In the genomic region with DNA sequence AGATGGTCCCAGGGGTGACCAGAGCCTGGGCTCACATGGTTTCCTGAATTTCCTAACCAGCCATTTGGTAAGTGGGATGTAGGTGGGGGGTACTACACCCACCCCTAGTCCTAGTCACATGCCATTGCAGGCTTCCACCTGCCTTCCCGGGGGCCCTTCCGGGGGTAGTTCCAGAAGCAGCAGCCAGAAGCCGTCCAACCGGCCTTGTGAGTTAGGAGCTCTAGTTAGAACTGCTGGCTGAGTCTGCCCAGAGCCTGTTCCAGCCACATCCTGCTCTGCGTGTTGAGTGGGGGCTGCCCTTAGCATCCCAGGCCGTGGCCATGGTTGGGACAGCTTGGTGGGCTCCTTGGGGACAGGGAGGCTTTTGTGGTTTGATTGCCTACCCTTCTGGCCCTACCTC, we compare ENCODE assay signal across 13 mouse cellular contexts. TPM values are rescaled to one million over a fixed set of nuclear protein-coding genes. Genes with fewer than 3 reads are reported as not detected.
DNase-seq lines count a peak whose midpoint lies in the region; ATAC-seq and TF ChIP-seq lines count a peak whose summit lies in the region.
"Had no signal": no experiment of that assay in that cellular context is flagged by ENCODE, and none has a peak within 500 bp of the region (broad histone marks: within the 10 kb centered on the region; RNA-seq: fewer than 3 reads in every experiment).

No protein-coding gene starts in this region.

- H3K9ac ChIP-seq in midbrain, embryonic 12.5 days (replicated peaks): no peak overlapping the region
- no peak overlapping the region for H3K9ac ChIP-seq in midbrain, embryonic 15.5 days
- H3K9ac ChIP-seq in intestine, embryonic 16.5 days (ENCODE audit: low read depth, low read length): peak overlapping the region; percentile 53
- H3K9ac ChIP-seq: liver, embryonic 14.5 days had no signal

- DNase-seq in limb, embryonic 10.5 days (ENCODE audit: low spot score): peak; percentile 54
- peak; percentile 53 for DNase-seq in urinary bladder, postnatal 25 days (ENCODE audit: low spot score)
- no peak for DNase-seq in heart, adult 11 months
- no peak for DNase-seq in thymus, adult 2 months
- DNase-seq: adrenal gland, postnatal 25 days; cerebellum, postnatal 36 days had no signal

- H3K27me3 ChIP-seq in midbrain, embryonic 12.5 days: no peaks in the 10 kb centered on the region
- no peaks in the 10 kb centered on the region for H3K27me3 ChIP-seq in midbrain, embryonic 15.5 days (replicated peaks)
- no peaks in the 10 kb centered on the region for H3K27me3 ChIP-seq in intestine, embryonic 16.5 days (replicated peaks; ENCODE audit: control insufficient read depth, insufficient read depth, low read length)
- no peaks in the 10 kb centered on the region for H3K27me3 ChIP-seq in limb, embryonic 10.5 days (ENCODE audit: low read depth, poor library complexity, severe bottlenecking)
- H3K27me3 ChIP-seq in thymus, adult 2 months (ENCODE audit: control insufficient read depth, insufficient read depth, low read length): no peaks in the 10 kb centered on the region

- no peak for TF ChIP-seq POLR2A in thymus, adult 2 months (IDR thresholded peaks at IDR 0.05; ENCODE audit: control insufficient read depth, extremely low read depth, insufficient read depth, low read length, poor library complexity)

- H3K9me3 ChIP-seq in midbrain, embryonic 12.5 days: no peaks in the 10 kb centered on the region
- no peaks in the 10 kb centered on the region for H3K9me3 ChIP-seq in midbrain, embryonic 15.5 days
- no peaks in the 10 kb centered on the region for H3K9me3 ChIP-seq in intestine, embryonic 16.5 days (ENCODE audit: control insufficient read depth, low read length)
- H3K9me3 ChIP-seq in limb, embryonic 10.5 days (replicated peaks): no peaks in the 10 kb centered on the region

- 0 out of 2 replicates have a peak overlapping the region, but pooled peaks have one; percentile 15 for H3K27ac ChIP-seq in midbrain, embryonic 12.5 days (replicated peaks)
- no peak overlapping the region for H3K27ac ChIP-seq in midbrain, embryonic 15.5 days
- H3K27ac ChIP-seq in intestine, embryonic 16.5 days (ENCODE audit: low read length): peak overlapping the region; percentile 39
- H3K27ac ChIP-seq in limb, embryonic 10.5 days: no peak overlapping the region; the same call in 1 of the 2 replicates
- H3K27ac ChIP-seq in thymus, adult 2 months (ENCODE audit: control insufficient read depth, insufficient read depth, low read length): no peak overlapping the region
- H3K27ac ChIP-seq: liver, embryonic 14.5 days had no signal

- H3K4me2 ChIP-seq in midbrain, embryonic 12.5 days (replicated peaks): no peak overlapping the region
- no peak overlapping the region for H3K4me2 ChIP-seq in midbrain, embryonic 15.5 days
- H3K4me2 ChIP-seq in intestine, embryonic 16.5 days (ENCODE audit: low read depth, low read length): peak overlapping the region; percentile 15

- H3K4me1 ChIP-seq in midbrain, embryonic 12.5 days: peaks cover 41% of the 10 kb centered on the region
- peaks cover 24% of the 10 kb centered on the region for H3K4me1 ChIP-seq in midbrain, embryonic 15.5 days
- peaks cover 32% of the 10 kb centered on the region for H3K4me1 ChIP-seq in intestine, embryonic 16.5 days (ENCODE audit: control insufficient read depth, insufficient read depth, low read length)
- H3K4me1 ChIP-seq in limb, embryonic 10.5 days: peaks cover 40% of the 10 kb centered on the region
- H3K4me1 ChIP-seq in thymus, adult 2 months (replicated peaks; ENCODE audit: control insufficient read depth, insufficient read depth, low read length): peaks cover 20% of the 10 kb centered on the region

- 87% methylated on average over 6 of the region's 6 CpGs for WGBS in midbrain, embryonic 12.5 days
- WGBS in midbrain, embryonic 15.5 days: 84% methylated on average over 6 of the region's 6 CpGs
- 45% methylated on average over 6 of the region's 6 CpGs for WGBS in intestine, embryonic 16.5 days
- WGBS in limb, embryonic 10.5 days: 81% methylated on average over 6 of the region's 6 CpGs
- 71% methylated on average over 6 of the region's 6 CpGs for WGBS in thymus, adult 2 months

- H3K36me3 ChIP-seq in midbrain, embryonic 12.5 days: peaks cover 66% of the 10 kb centered on the region
- no peaks in the 10 kb centered on the region for H3K36me3 ChIP-seq in midbrain, embryonic 15.5 days (replicated peaks)
- H3K36me3 ChIP-seq in intestine, embryonic 16.5 days (ENCODE audit: control insufficient read depth, insufficient read depth, low read length): peaks cover 16% of the 10 kb centered on the region; the same call in 1 of the 2 replicates
- peaks cover 86% of the 10 kb centered on the region for H3K36me3 ChIP-seq in limb, embryonic 10.5 days
- H3K36me3 ChIP-seq in thymus, adult 2 months (ENCODE audit: control insufficient read depth, insufficient read depth, low read length): peaks cover 40% of the 10 kb centered on the region

- no peak overlapping the region for H3K4me3 ChIP-seq in midbrain, embryonic 12.5 days
- H3K4me3 ChIP-seq in midbrain, embryonic 15.5 days: no peak overlapping the region
- no peak overlapping the region for H3K4me3 ChIP-seq in intestine, embryonic 16.5 days (ENCODE audit: low read length)
- 0 out of 2 replicates have a peak overlapping the region, but pooled peaks have one; percentile 6 for H3K4me3 ChIP-seq in limb, embryonic 10.5 days
- no peak overlapping the region for H3K4me3 ChIP-seq in thymus, adult 2 months (ENCODE audit: control insufficient read depth, insufficient read depth, low read length)

- ATAC-seq in midbrain, embryonic 12.5 days (ENCODE audit: low FRiP score, low read depth): no peak
- no peak for ATAC-seq in midbrain, embryonic 15.5 days (replicated peaks)
- ATAC-seq in intestine, embryonic 16.5 days: peak; percentile 16; the same call in 1 of the 2 replicates
- no peak for ATAC-seq in erythroblast, adult 5-6 weeks (replicated peaks; ENCODE audit: low FRiP score, poor library complexity, severe bottlenecking)
- ATAC-seq: forebrain, embryonic 16.5 days had no signal

- no peak for TF ChIP-seq CTCF in thymus, adult 2 months (IDR thresholded peaks at IDR 0.05; ENCODE audit: borderline replicate concordance, control insufficient read depth, extremely low read depth, insufficient read depth, low read length, poor library complexity)

RNA-seq across cellular contexts. Expression of a gene that starts 5.0 kb away (rescaled TPM):
- 161 and 166 TPM in 2 replicates for polyA plus RNA-seq in midbrain, embryonic 12.5 days (2016; fragmentation: Nextera tagmentation; extraction: Ambion mirVana)
- polyA plus RNA-seq in midbrain, embryonic 15.5 days (2015; fragmentation: Nextera tagmentation; extraction: Ambion mirVana): 19.2 and 20.8 TPM in 2 replicates
- polyA plus RNA-seq in intestine, embryonic 16.5 days (2015; fragmentation: Nextera tagmentation; extraction: Ambion mirVana): 103 and 114 TPM in 2 replicates
- polyA plus RNA-seq in limb, embryonic 10.5 days (2016; fragmentation: Nextera tagmentation; extraction: Ambion mirVana): 316 and 336 TPM in 2 replicates
- 154 and 258 TPM in 2 replicates for polyA plus RNA-seq in thymus, adult 2 months (2012; rRNA removed)
- 34.4 and 53.7 TPM in 2 replicates for total RNA-seq in erythroblast, adult 5-6 weeks (2015; ENCODE audit: low replicate concordance)
- total RNA-seq in erythroblast, adult 5-6 weeks (2017; ENCODE audit: low replicate concordance): 66.2 and 103 TPM in 2 replicates

RNA-seq across cellular contexts. Expression of a gene that starts 8.0 kb away (rescaled TPM):
- not detected in 2 replicates for polyA plus RNA-seq in midbrain, embryonic 12.5 days (2016; fragmentation: Nextera tagmentation; extraction: Ambion mirVana)
- not detected in 2 replicates for polyA plus RNA-seq in midbrain, embryonic 15.5 days (2015; fragmentation: Nextera tagmentation; extraction: Ambion mirVana)
- not detected in 2 replicates for polyA plus RNA-seq in intestine, embryonic 16.5 days (2015; fragmentation: Nextera tagmentation; extraction: Ambion mirVana)
- not detected in 2 replicates for polyA plus RNA-seq in limb, embryonic 10.5 days (2016; fragmentation: Nextera tagmentation; extraction: Ambion mirVana)
- polyA plus RNA-seq in thymus, adult 2 months (2012; rRNA removed): not detected in 2 replicates
- total RNA-seq in erythroblast, adult 5-6 weeks (2015; ENCODE audit: low replicate concordance): not detected in 2 replicates
- total RNA-seq in erythroblast, adult 5-6 weeks (2017; ENCODE audit: low replicate concordance): not detected in 2 replicates
- total RNA-seq: adrenal gland, postnatal 25 days had no signal
- polyA plus RNA-seq: forebrain, embryonic 16.5 days; large intestine, adult 2 months; liver, embryonic 14.5 days had no signal

RNA-seq across cellular contexts. Expression of a gene that starts 15.4 kb away (rescaled TPM):
- polyA plus RNA-seq in midbrain, embryonic 12.5 days (2016; fragmentation: Nextera tagmentation; extraction: Ambion mirVana): 28.9 and 29.0 TPM in 2 replicates
- 12.0 and 13.3 TPM in 2 replicates for polyA plus RNA-seq in midbrain, embryonic 15.5 days (2015; fragmentation: Nextera tagmentation; extraction: Ambion mirVana)
- 287 and 364 TPM in 2 replicates for polyA plus RNA-seq in intestine, embryonic 16.5 days (2015; fragmentation: Nextera tagmentation; extraction: Ambion mirVana)
- 78.2 and 89.7 TPM in 2 replicates for polyA plus RNA-seq in limb, embryonic 10.5 days (2016; fragmentation: Nextera tagmentation; extraction: Ambion mirVana)
- 29.3 and 33.0 TPM in 2 replicates for polyA plus RNA-seq in thymus, adult 2 months (2012; rRNA removed)
- total RNA-seq in erythroblast, adult 5-6 weeks (2015; ENCODE audit: low replicate concordance): 3.1 and 4.0 TPM in 2 replicates
- 5.4 and 5.9 TPM in 2 replicates for total RNA-seq in erythroblast, adult 5-6 weeks (2017; ENCODE audit: low replicate concordance)

RNA-seq across cellular contexts. Expression of a gene that starts 17.8 kb away (rescaled TPM):
- 75.1 and 80.4 TPM in 2 replicates for polyA plus RNA-seq in midbrain, embryonic 12.5 days (2016; fragmentation: Nextera tagmentation; extraction: Ambion mirVana)
- polyA plus RNA-seq in midbrain, embryonic 15.5 days (2015; fragmentation: Nextera tagmentation; extraction: Ambion mirVana): 86.3 and 86.6 TPM in 2 replicates
- 21.3 and 22.5 TPM in 2 replicates for polyA plus RNA-seq in intestine, embryonic 16.5 days (2015; fragmentation: Nextera tagmentation; extraction: Ambion mirVana)
- polyA plus RNA-seq in limb, embryonic 10.5 days (2016; fragmentation: Nextera tagmentation; extraction: Ambion mirVana): 37.7 and 46.8 TPM in 2 replicates
- polyA plus RNA-seq in thymus, adult 2 months (2012; rRNA removed): 94.1 and 117 TPM in 2 replicates
- 1.7 and 5.0 TPM in 2 replicates for total RNA-seq in erythroblast, adult 5-6 weeks (2015; ENCODE audit: low replicate concordance)
- 2.9 and 3.5 TPM in 2 replicates for total RNA-seq in erythroblast, adult 5-6 weeks (2017; ENCODE audit: low replicate concordance)

RNA-seq across cellular contexts. Expression of a gene that starts 31.5 kb away (rescaled TPM):
- polyA plus RNA-seq in midbrain, embryonic 12.5 days (2016; fragmentation: Nextera tagmentation; extraction: Ambion mirVana): 1.7 TPM in 2 replicates
- polyA plus RNA-seq in midbrain, embryonic 15.5 days (2015; fragmentation: Nextera tagmentation; extraction: Ambion mirVana): 1.2 and 1.5 TPM in 2 replicates
- 16.4 and 19.4 TPM in 2 replicates for polyA plus RNA-seq in intestine, embryonic 16.5 days (2015; fragmentation: Nextera tagmentation; extraction: Ambion mirVana)
- 3.0 TPM in 2 replicates for polyA plus RNA-seq in limb, embryonic 10.5 days (2016; fragmentation: Nextera tagmentation; extraction: Ambion mirVana)
- polyA plus RNA-seq in thymus, adult 2 months (2012; rRNA removed): 21.6 and 23.1 TPM in 2 replicates
- total RNA-seq in erythroblast, adult 5-6 weeks (2015; ENCODE audit: low replicate concordance): 2.5 and 5.0 TPM in 2 replicates
- total RNA-seq in erythroblast, adult 5-6 weeks (2017; ENCODE audit: low replicate concordance): 1.3 and 2.8 TPM in 2 replicates

Comparison
In these comparisons a context has a peak if more than half of its experiments do, and no peak if none do; other contexts are left out.
1. H3K27ac ChIP-seq: peak in midbrain, embryonic 12.5 days (single experiment) and intestine, embryonic 16.5 days (single experiment); none in midbrain, embryonic 15.5 days (single experiment), limb, embryonic 10.5 days (single experiment) and thymus, adult 2 months (single experiment).
2. DNase-seq: peak in limb, embryonic 10.5 days (single experiment) and urinary bladder, postnatal 25 days (single experiment); none in heart, adult 11 months (single experiment) and thymus, adult 2 months (single experiment).